Mouse (Mus musculus): ENCODE data around the gene Dkk3. TPM values are rescaled to one million over a fixed set of nuclear protein-coding genes. Genes with fewer than 3 reads are reported as not detected.

The Dkk3 gene
- polyA plus RNA-seq, 1 experiment from 2014 or later: 15.0 TPM

- WGBS: 70% methylated on average over 11 of the region's 11 CpGs
- H3K36me3 ChIP-seq (ENCODE audit: control insufficient read depth, insufficient read depth, low read length): no peaks in the 10 kb centered on the region
- no peak overlapping the region for H3K4me3 ChIP-seq (ENCODE audit: low read depth, low read length)
- no peaks in the 10 kb centered on the region for H3K4me1 ChIP-seq (replicated peaks; ENCODE audit: control insufficient read depth, insufficient read depth, low read length)
- DNase-seq (ENCODE audit: low spot score) (no peak), ATAC-seq (replicated peaks; ENCODE audit: low FRiP score) (no peak)
- no peak overlapping the region for H3K27ac ChIP-seq (ENCODE audit: low read depth, low read length)
- H3K9ac ChIP-seq (ENCODE audit: low read length): no peak overlapping the region
- H3K4me2 ChIP-seq (ENCODE audit: low read depth, low read length, severe bottlenecking): no peak overlapping the region
- H3K9me3 ChIP-seq (ENCODE audit: control insufficient read depth, low read length): no peaks in the 10 kb centered on the region
- no peaks in the 10 kb centered on the region for H3K27me3 ChIP-seq (ENCODE audit: control insufficient read depth, insufficient read depth, low read length)
Measured at GRCm38 (mm10) chr7:112120861-112121810, 37.7 kb downstream of the Dkk3 start.

DNA sequence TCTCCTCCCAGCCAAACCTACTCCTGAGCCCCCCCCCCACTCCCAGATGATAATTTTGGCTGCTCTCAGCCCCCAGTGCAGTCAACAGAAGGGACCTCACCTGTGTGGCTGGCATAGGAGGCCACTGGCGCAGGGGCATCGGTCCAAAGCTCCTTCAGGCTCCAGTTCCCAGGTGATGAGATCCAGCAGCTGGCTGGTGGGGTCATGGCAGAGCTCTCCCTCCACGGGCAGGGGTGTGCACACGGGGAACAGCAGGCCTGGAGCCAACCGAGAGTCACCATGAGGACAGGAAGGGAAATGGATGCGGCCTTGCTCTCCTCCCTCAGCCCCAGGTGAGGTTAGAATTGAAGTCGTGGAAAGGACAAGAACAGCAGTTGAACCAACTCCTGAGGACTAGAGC lies 39.6 kb downstream of the Dkk3 start:
- 91% methylated on average over 7 of the region's 7 CpGs for WGBS
- ATAC-seq (replicated peaks; ENCODE audit: low FRiP score) (no peak), DNase-seq (ENCODE audit: low spot score) (no peak)
- Histone ChIP-seq H3K27ac (ENCODE audit: low read depth, low read length) (no peak overlapping the region), H3K9me3 (ENCODE audit: control insufficient read depth, low read length) (no peaks in the 10 kb centered on the region), H3K9ac (ENCODE audit: low read length) (no peak overlapping the region), H3K4me2 (ENCODE audit: low read depth, low read length, severe bottlenecking) (no peak overlapping the region), H3K27me3 (ENCODE audit: control insufficient read depth, insufficient read depth, low read length) (no peaks in the 10 kb centered on the region), H3K4me3 (ENCODE audit: low read depth, low read length) (no peak overlapping the region), H3K36me3 (ENCODE audit: control insufficient read depth, insufficient read depth, low read length) (no peaks in the 10 kb centered on the region), H3K4me1 (replicated peaks; ENCODE audit: control insufficient read depth, insufficient read depth, low read length) (no peaks in the 10 kb centered on the region)

DNA sequence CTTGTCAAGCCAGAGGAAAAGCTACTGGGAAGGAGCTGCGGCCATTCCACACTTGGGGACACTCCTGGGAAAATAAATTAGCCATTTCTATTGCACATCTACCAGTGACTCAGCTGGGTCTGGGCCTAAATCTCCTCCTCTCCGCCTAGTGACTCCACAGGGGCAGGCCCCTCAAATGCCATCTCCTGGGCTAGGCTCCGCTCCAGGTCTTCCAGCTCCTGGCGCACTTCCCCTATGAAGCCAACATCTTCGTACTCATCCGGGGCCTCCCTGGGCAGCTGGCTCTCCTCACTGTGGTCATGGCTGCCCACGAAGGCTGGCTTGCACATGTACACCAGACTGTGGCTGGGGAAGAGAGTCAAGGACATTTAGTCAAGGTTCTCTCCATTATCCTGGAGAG lies 40.8 kb downstream of the Dkk3 start:
- H3K9me3 ChIP-seq (ENCODE audit: control insufficient read depth, low read length): no peaks in the 10 kb centered on the region
- 83% methylated on average over 7 of the region's 7 CpGs for WGBS
- no peaks in the 10 kb centered on the region for H3K27me3 ChIP-seq (ENCODE audit: control insufficient read depth, insufficient read depth, low read length)
- DNase-seq (ENCODE audit: low spot score) (no peak), ATAC-seq (replicated peaks; ENCODE audit: low FRiP score) (no peak)
- H3K4me2 ChIP-seq (ENCODE audit: low read depth, low read length, severe bottlenecking): no peak overlapping the region
- no peak overlapping the region for H3K4me3 ChIP-seq (ENCODE audit: low read depth, low read length)
- no peaks in the 10 kb centered on the region for H3K4me1 ChIP-seq (replicated peaks; ENCODE audit: control insufficient read depth, insufficient read depth, low read length)
- H3K27ac ChIP-seq (ENCODE audit: low read depth, low read length): no peak overlapping the region
- no peak overlapping the region for H3K9ac ChIP-seq (ENCODE audit: low read length)
- no peaks in the 10 kb centered on the region for H3K36me3 ChIP-seq (ENCODE audit: control insufficient read depth, insufficient read depth, low read length)

- DNase-seq (ENCODE audit: low spot score) (no peak), ATAC-seq (replicated peaks; ENCODE audit: low FRiP score) (no peak)
- Histone ChIP-seq H3K4me1 (replicated peaks; ENCODE audit: control insufficient read depth, insufficient read depth, low read length) (no peaks in the 10 kb centered on the region), H3K9me3 (ENCODE audit: control insufficient read depth, low read length) (no peaks in the 10 kb centered on the region), H3K27ac (ENCODE audit: low read depth, low read length) (no peak overlapping the region), H3K36me3 (ENCODE audit: control insufficient read depth, insufficient read depth, low read length) (no peaks in the 10 kb centered on the region; the same call in 1 of the 2 replicates), H3K4me2 (ENCODE audit: low read depth, low read length, severe bottlenecking) (no peak overlapping the region), H3K4me3 (ENCODE audit: low read depth, low read length) (no peak overlapping the region), H3K9ac (ENCODE audit: low read length) (no peak overlapping the region), H3K27me3 (ENCODE audit: control insufficient read depth, insufficient read depth, low read length) (no peaks in the 10 kb centered on the region)
- 86% methylated on average over 7 of the region's 7 CpGs for WGBS
Measured at GRCm38 (mm10) chr7:112117501-112117900, 41.4 kb downstream of the Dkk3 start.

GRCm38 (mm10) chr7:112110638-112111372 lies 48.1 kb downstream of the Dkk3 start:
- WGBS: 90% methylated on average over 19 of the region's 19 CpGs
- no peaks in the 10 kb centered on the region for H3K27me3 ChIP-seq (ENCODE audit: control insufficient read depth, insufficient read depth, low read length)
- H3K4me1 ChIP-seq (replicated peaks; ENCODE audit: control insufficient read depth, insufficient read depth, low read length): no peaks in the 10 kb centered on the region
- peak; percentile 35 for DNase-seq (ENCODE audit: low spot score)
- no peak for ATAC-seq (replicated peaks; ENCODE audit: low FRiP score)
- peaks cover 11% of the 10 kb centered on the region for H3K36me3 ChIP-seq (ENCODE audit: control insufficient read depth, insufficient read depth, low read length)
- H3K4me2 ChIP-seq (ENCODE audit: low read depth, low read length, severe bottlenecking): no peak overlapping the region
- no peak overlapping the region for H3K9ac ChIP-seq (ENCODE audit: low read length)
- no peak overlapping the region for H3K27ac ChIP-seq (ENCODE audit: low read depth, low read length)
- no peak overlapping the region for H3K4me3 ChIP-seq (ENCODE audit: low read depth, low read length)
- no peaks in the 10 kb centered on the region for H3K9me3 ChIP-seq (ENCODE audit: control insufficient read depth, low read length)

DNA sequence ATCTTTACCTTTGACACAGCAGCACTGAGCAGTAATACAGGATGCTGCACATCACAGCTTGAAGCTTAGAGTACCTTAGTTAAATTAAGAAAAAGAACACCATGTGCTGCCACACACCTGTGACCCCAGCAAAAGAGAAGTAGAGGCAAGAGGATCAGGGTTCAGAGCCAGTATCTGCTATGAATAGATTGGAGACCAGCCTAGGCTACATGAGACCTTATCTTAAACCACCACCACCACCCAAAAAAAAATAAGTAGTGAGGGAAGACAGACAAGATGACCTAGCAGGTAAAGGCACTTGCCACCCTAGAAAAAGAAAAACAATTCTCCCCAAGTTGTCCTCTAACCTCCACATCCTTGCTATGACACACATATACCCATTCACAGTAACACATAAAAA lies 50.1 kb downstream of the Dkk3 start:
- H3K36me3 ChIP-seq (ENCODE audit: control insufficient read depth, insufficient read depth, low read length): peaks cover 11% of the 10 kb centered on the region
- H3K4me2 ChIP-seq (ENCODE audit: low read depth, low read length, severe bottlenecking): no peak overlapping the region
- no peaks in the 10 kb centered on the region for H3K27me3 ChIP-seq (ENCODE audit: control insufficient read depth, insufficient read depth, low read length)
- H3K27ac ChIP-seq (ENCODE audit: low read depth, low read length): no peak overlapping the region
- no peak for ATAC-seq (replicated peaks; ENCODE audit: low FRiP score)
- no peak overlapping the region for H3K4me3 ChIP-seq (ENCODE audit: low read depth, low read length)
- H3K4me1 ChIP-seq (replicated peaks; ENCODE audit: control insufficient read depth, insufficient read depth, low read length): no peaks in the 10 kb centered on the region
- no peaks in the 10 kb centered on the region for H3K9me3 ChIP-seq (ENCODE audit: control insufficient read depth, low read length)
- H3K9ac ChIP-seq (ENCODE audit: low read length): no peak overlapping the region
- DNase-seq (ENCODE audit: low spot score): no peak

- Histone ChIP-seq H3K4me3 (ENCODE audit: low read depth, low read length) (no peak overlapping the region), H3K9ac (ENCODE audit: low read length) (no peak overlapping the region), H3K27me3 (ENCODE audit: control insufficient read depth, insufficient read depth, low read length) (no peaks in the 10 kb centered on the region), H3K4me1 (replicated peaks; ENCODE audit: control insufficient read depth, insufficient read depth, low read length) (no peaks in the 10 kb centered on the region), H3K27ac (ENCODE audit: low read depth, low read length) (no peak overlapping the region), H3K4me2 (ENCODE audit: low read depth, low read length, severe bottlenecking) (no peak overlapping the region), H3K36me3 (ENCODE audit: control insufficient read depth, insufficient read depth, low read length) (peaks cover 3% of the 10 kb centered on the region), H3K9me3 (ENCODE audit: control insufficient read depth, low read length) (no peaks in the 10 kb centered on the region)
- 89% methylated on average over 5 of the region's 5 CpGs for WGBS
- DNase-seq (ENCODE audit: low spot score) (no peak), ATAC-seq (replicated peaks; ENCODE audit: low FRiP score) (no peak)
Measured at GRCm38 (mm10) chr7:112103816-112104215, 55.0 kb downstream of the Dkk3 start.

- H3K4me1 ChIP-seq (replicated peaks; ENCODE audit: control insufficient read depth, insufficient read depth, low read length): no peaks in the 10 kb centered on the region
- no peak for ATAC-seq (replicated peaks; ENCODE audit: low FRiP score)
Measured at GRCm38 (mm10) chr7:112102933-112103332, 55.9 kb downstream of the Dkk3 start.

More at GRCm38 (mm10) chr7:112102933-112103332, 55.9 kb downstream of the Dkk3 start:
- WGBS: 90% methylated on average over 5 of the region's 5 CpGs
- Histone ChIP-seq H3K9ac (ENCODE audit: low read length) (no peak overlapping the region), H3K27me3 (ENCODE audit: control insufficient read depth, insufficient read depth, low read length) (no peaks in the 10 kb centered on the region), H3K27ac (ENCODE audit: low read depth, low read length) (no peak overlapping the region), H3K9me3 (ENCODE audit: control insufficient read depth, low read length) (no peaks in the 10 kb centered on the region), H3K36me3 (ENCODE audit: control insufficient read depth, insufficient read depth, low read length) (peaks cover 3% of the 10 kb centered on the region), H3K4me2 (ENCODE audit: low read depth, low read length, severe bottlenecking) (no peak overlapping the region), H3K4me3 (ENCODE audit: low read depth, low read length) (no peak overlapping the region)
- no peak for DNase-seq (ENCODE audit: low spot score)

Data from forebrain, embryonic 11.5 days (tissue).